Comparison of ENCODE assay signal across 24 mouse cellular contexts in the genomic region with DNA sequence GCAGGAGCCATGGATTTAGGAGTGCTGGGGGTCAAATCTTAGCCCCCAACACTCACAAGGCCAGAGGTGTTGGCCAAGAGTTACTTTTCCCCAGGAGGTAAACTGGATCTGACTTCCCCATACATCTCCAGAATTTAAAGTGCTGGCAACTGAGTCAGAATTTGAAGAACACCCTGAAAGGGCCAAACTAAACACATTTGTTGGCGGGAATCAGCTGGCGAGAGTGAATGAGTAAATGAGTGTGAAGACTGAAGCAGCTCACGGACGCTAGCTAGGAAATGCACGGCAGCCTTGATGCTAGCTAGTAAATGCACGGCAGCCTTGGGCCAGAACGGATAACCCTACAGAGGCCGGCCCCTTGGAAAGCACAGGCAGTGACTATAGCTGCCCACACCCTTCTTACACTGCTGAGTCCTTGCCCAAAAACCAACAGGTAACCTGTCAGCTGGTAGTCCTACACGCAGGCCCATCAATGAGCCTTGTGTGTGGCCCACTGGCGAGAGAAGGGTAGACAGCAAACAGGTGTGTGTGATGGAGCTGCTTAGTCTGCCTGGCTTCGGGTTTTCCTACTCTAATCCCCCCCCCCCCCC. TPM values are rescaled to one million over a fixed set of nuclear protein-coding genes. Genes with fewer than 3 reads are reported as not detected.
DNase-seq lines count a peak whose midpoint lies in the region; ATAC-seq and TF ChIP-seq lines count a peak whose summit lies in the region.
"Had no signal": no experiment of that assay in that cellular context is flagged by ENCODE, and none has a peak within 500 bp of the region (broad histone marks: within the 10 kb centered on the region; RNA-seq: fewer than 3 reads in every experiment).

No protein-coding gene starts in this region.

- peaks cover 22% of the 10 kb centered on the region for H3K4me1 ChIP-seq in limb, embryonic 14.5 days (ENCODE audit: control insufficient read depth, insufficient read depth, low read length)
- peaks cover 33% of the 10 kb centered on the region for H3K4me1 ChIP-seq in limb, embryonic 10.5 days
- H3K4me1 ChIP-seq in CH12.LX (ENCODE audit: control insufficient read depth in 1 of 2, insufficient read depth in 2 of 2) = peaks cover 51 to 83% of the 10 kb centered on the region in 2 experiments
- H3K4me1 ChIP-seq in limb, embryonic 15.5 days = peaks cover 51% of the 10 kb centered on the region

- in situ Hi-C loops in CH12.LX (cut with MboI; ENCODE audit: low pct_ligation_motif_present, low pct_unique_long_range_greater_than_20kb, low sequenced_read_pairs) = loop anchor here (5.0 kb wide), 1 partner anchor 34 kb away; no protein-coding TSS in a partner anchor

- H3K27me3 ChIP-seq in limb, embryonic 14.5 days (ENCODE audit: control insufficient read depth, insufficient read depth, low read length) = no peaks in the 10 kb centered on the region
- peaks cover 18% of the 10 kb centered on the region for H3K27me3 ChIP-seq in limb, embryonic 10.5 days (ENCODE audit: low read depth, poor library complexity, severe bottlenecking)
- H3K27me3 ChIP-seq in CH12.LX (replicated peaks) = no peaks in the 10 kb centered on the region
- no peaks in the 10 kb centered on the region for H3K27me3 ChIP-seq in limb, embryonic 15.5 days
- H3K27me3 ChIP-seq: embryonic facial prominence, embryonic 13.5 days; hindbrain, embryonic 15.5 days had no signal

- peak; percentile 11 for DNase-seq in limb, embryonic 14.5 days (ENCODE audit: low spot score)
- DNase-seq in limb, embryonic 10.5 days (ENCODE audit: low spot score) = no peak
- no peak for DNase-seq in CH12.LX (ENCODE audit: extremely low read depth)
- peak; percentile 13 for DNase-seq in brain, adult 2 months (ENCODE audit: low read depth, low spot score)
- DNase-seq in spleen, adult 12 weeks (ENCODE audit: low spot score) = no peak
- no peak for DNase-seq in left cerebral cortex, adult 9 months (ENCODE audit: low spot score in 2 of 2)
- DNase-seq: adrenal gland, adult 8-10 months; adrenal gland, postnatal 25 days; B cell, adult 2 months; cerebellum, adult 11 months; cerebellum, adult 2 months; cerebellum, adult 9-11 months; cerebellum, postnatal 25 days; forebrain, postnatal 0 days; gastrocnemius, adult 2 months; gastrocnemius, postnatal 14 days; heart, adult 11 months had no signal

- H3K36me3 ChIP-seq in limb, embryonic 14.5 days (ENCODE audit: control insufficient read depth, insufficient read depth, low read length) = no peaks in the 10 kb centered on the region; the same call in 1 of the 2 replicates
- no peaks in the 10 kb centered on the region for H3K36me3 ChIP-seq in limb, embryonic 10.5 days
- peaks cover 26 to 70% of the 10 kb centered on the region in 2 experiments for H3K36me3 ChIP-seq in CH12.LX (replicated peaks in 1 of 2; ENCODE audit: control insufficient read depth in 1 of 2, insufficient read depth in 1 of 2, low read length in 1 of 2)
- peaks cover 5% of the 10 kb centered on the region; the same call in 1 of the 2 replicates for H3K36me3 ChIP-seq in limb, embryonic 15.5 days
- H3K36me3 ChIP-seq: hindbrain, embryonic 12.5 days; hindbrain, embryonic 15.5 days had no signal

- no peak for TF ChIP-seq POLR2A in limb, embryonic 14.5 days (IDR thresholded peaks at IDR 0.05; ENCODE audit: borderline replicate concordance, extremely low read depth, insufficient read depth, insufficient read length)
- TF ChIP-seq POLR2A in CH12.LX (IDR thresholded peaks at IDR 0.05; ENCODE audit: low read depth, low read length) = no peak; the same call in 1 of the 2 replicates

- H3K9me3 ChIP-seq in limb, embryonic 14.5 days (ENCODE audit: control insufficient read depth, low read length) = no peaks in the 10 kb centered on the region
- no peaks in the 10 kb centered on the region for H3K9me3 ChIP-seq in limb, embryonic 10.5 days (replicated peaks)
- no peaks in the 10 kb centered on the region for H3K9me3 ChIP-seq in CH12.LX (replicated peaks; ENCODE audit: low read length)
- H3K9me3 ChIP-seq in limb, embryonic 15.5 days = no peaks in the 10 kb centered on the region
- H3K9me3 ChIP-seq: embryonic facial prominence, embryonic 13.5 days; hindbrain, embryonic 12.5 days; hindbrain, embryonic 15.5 days had no signal

- 75% methylated on average over 11 of the region's 11 CpGs for WGBS in limb, embryonic 14.5 days
- 90% methylated on average over 11 of the region's 11 CpGs for WGBS in limb, embryonic 10.5 days
- 71% methylated on average over 11 of the region's 11 CpGs for WGBS in limb, embryonic 15.5 days

- H3K27ac ChIP-seq in limb, embryonic 14.5 days (replicated peaks; ENCODE audit: low read depth, low read length) = no peak overlapping the region
- H3K27ac ChIP-seq in limb, embryonic 10.5 days = no peak overlapping the region
- peak overlapping the region; percentile 83 for H3K27ac ChIP-seq in CH12.LX (ENCODE audit: insufficient read depth, low read depth)
- H3K27ac ChIP-seq in limb, embryonic 15.5 days = peak overlapping the region; percentile 47; the same call in 1 of the 2 replicates
- H3K27ac ChIP-seq: embryonic facial prominence, embryonic 13.5 days; gastrocnemius, adult 2 months; hindbrain, embryonic 12.5 days; hindbrain, embryonic 15.5 days had no signal

- no peak overlapping the region for H3K4me2 ChIP-seq in limb, embryonic 14.5 days (replicated peaks; ENCODE audit: low read depth, low read length, severe bottlenecking)
- H3K4me2 ChIP-seq in CH12.LX (ENCODE audit: insufficient read depth, low read depth, poor library complexity, severe bottlenecking) = peak overlapping the region; percentile 80
- no peak overlapping the region for H3K4me2 ChIP-seq in limb, embryonic 15.5 days
- H3K4me2 ChIP-seq: embryonic facial prominence, embryonic 13.5 days; heart, embryonic 11.5 days; hindbrain, embryonic 12.5 days; hindbrain, embryonic 15.5 days had no signal

- no peak for TF ChIP-seq EP300 in CH12.LX (IDR thresholded peaks at IDR 0.05; ENCODE audit: low read length)

- TF ChIP-seq CTCF in CH12.LX (conservative IDR thresholded peaks at IDR 0.05 in 1 of 2, IDR thresholded peaks at IDR 0.05 in 1 of 2; ENCODE audit: low read depth in 2 of 2, low read length in 2 of 2) = no peak

- no peak for ATAC-seq in limb, embryonic 14.5 days (ENCODE audit: low FRiP score, low read depth)
- ATAC-seq in limb, embryonic 15.5 days (ENCODE audit: insufficient number of reproducible peaks, low FRiP score, low TSS enrichment, low read depth) = no peak
- ATAC-seq: activated CD4-positive, CD25-positive, alpha-beta regulatory T cell, adult 4 months; forebrain, embryonic 14.5 days; forebrain, postnatal 0 days had no signal

- dilution Hi-C loops in CH12.LX (cut with MboI; ENCODE audit: extremely low pct_ligation_motif_present, extremely low pct_unique_long_range_greater_than_20kb, low sequenced_read_pairs) = no loop called here

- no peak overlapping the region for H3K4me3 ChIP-seq in limb, embryonic 14.5 days (replicated peaks; ENCODE audit: low read length)
- no peak overlapping the region for H3K4me3 ChIP-seq in limb, embryonic 10.5 days
- no peak overlapping the region for H3K4me3 ChIP-seq in CH12.LX (replicated peaks in 1 of 3; ENCODE audit: low read depth in 2 of 3, low read length in 2 of 3, poor library complexity in 1 of 3)
- H3K4me3 ChIP-seq in limb, embryonic 15.5 days = no peak overlapping the region
- H3K4me3 ChIP-seq: embryonic facial prominence, embryonic 13.5 days; gastrocnemius, adult 2 months; hindbrain, embryonic 12.5 days; hindbrain, embryonic 15.5 days had no signal

- H3K9ac ChIP-seq in limb, embryonic 14.5 days (ENCODE audit: low read depth, low read length, severe bottlenecking) = no peak overlapping the region
- peak overlapping the region; percentile 98; the same call in 1 of the 2 replicates for H3K9ac ChIP-seq in CH12.LX (ENCODE audit: insufficient read depth, low read depth)
- no peak overlapping the region for H3K9ac ChIP-seq in limb, embryonic 15.5 days
- H3K9ac ChIP-seq: embryonic facial prominence, embryonic 13.5 days; forebrain, postnatal 0 days; hindbrain, embryonic 12.5 days; hindbrain, embryonic 15.5 days had no signal

- no peak for TF ChIP-seq RAD21 in CH12.LX (IDR thresholded peaks at IDR 0.05; ENCODE audit: low read depth, low read length)

- peaks cover 87% of the 10 kb centered on the region for H3K79me2 ChIP-seq in CH12.LX (replicated peaks; ENCODE audit: control insufficient read depth, extremely low read depth, insufficient read depth, poor library complexity, severe bottlenecking)

TF ChIP-seq in CH12.LX, 34 proteins besides CTCF, POLR2A, EP300 and RAD21:
- TF ChIP-seq TCF12 (IDR thresholded peaks at IDR 0.05; ENCODE audit: low read depth, low read length) (peak; percentile 58), JUND (conservative IDR thresholded peaks at IDR 0.05; ENCODE audit: low read depth, low read length) (no peak), UBTF (IDR thresholded peaks at IDR 0.05; ENCODE audit: low read depth, low read length) (0 out of 2 replicates have a peak, but pooled peaks have one; percentile 22), CHD2 (IDR thresholded peaks at IDR 0.05; ENCODE audit: low read length) (no peak)

RNA-seq across cellular contexts. Expression of a gene that starts 6.6 kb away (rescaled TPM):
- 5.2 and 5.7 TPM in 2 replicates for polyA plus RNA-seq in limb, embryonic 14.5 days (2012; rRNA removed)
- polyA plus RNA-seq in limb, embryonic 14.5 days (2014; fragmentation: Nextera tagmentation; extraction: Ambion mirVana) = 1.7 and 1.8 TPM in 2 replicates
- 0.69 and 0.78 TPM in 2 replicates for polyA plus RNA-seq in limb, embryonic 10.5 days (2016; fragmentation: Nextera tagmentation; extraction: Ambion mirVana)
- 51.4 and 58.2 TPM in 2 replicates for total RNA-seq in CH12.LX (2012; rRNA removed)
- 21.9 and 25.6 TPM in 2 replicates for total RNA-seq in CH12.LX (2014; rRNA removed)
- polyA plus RNA-seq in CH12.LX (2012; ENCODE audit: insufficient read length, low read depth) = 50.3 and 60.1 TPM in 2 replicates
- 1.8 and 1.9 TPM in 2 replicates for polyA plus RNA-seq in limb, embryonic 15.5 days (2015; fragmentation: Nextera tagmentation; extraction: Ambion mirVana)

Comparison
In these comparisons a context has a peak if more than half of its experiments do, and no peak if none do; other contexts are left out.
1. DNase-seq: peak in limb, embryonic 14.5 days (single experiment) and brain, adult 2 months (single experiment); none in limb, embryonic 10.5 days (single experiment), CH12.LX (single experiment), spleen, adult 12 weeks (single experiment) and left cerebral cortex, adult 9 months (0 of 2).
2. H3K27ac ChIP-seq: peak in CH12.LX (single experiment) and limb, embryonic 15.5 days (single experiment); none in limb, embryonic 14.5 days (single experiment) and limb, embryonic 10.5 days (single experiment).